Mouse (Mus musculus) limb, embryonic 10.5 days (tissue): Measurements from ENCODE around the gene Eid3. TPM values are rescaled to one million over a fixed set of nuclear protein-coding genes. Genes with fewer than 3 reads are reported as not detected.

ENCODE experiments used
- DNase-seq: peaks from one replicate; pipeline ENCODE4 v3.0.0-alpha.2; 2017; ENCODE audit warnings: low spot score
- H3K27ac ChIP-seq: fragments of 300-500 bp; sonication (generic); 2 replicates; pipeline ENCODE4 v1.5.1; 2016; ENCODE audit warnings: mild to moderate bottlenecking
- H3K27me3 ChIP-seq: fragments of 300-500 bp; sonication (generic); 2 replicates; pipeline ENCODE4 v1.6.1; 2016; ENCODE audit warnings: low read depth, mild to moderate bottlenecking; ENCODE audit not compliant: poor library complexity, severe bottlenecking
- H3K36me3 ChIP-seq: fragments of 300-500 bp; sonication (generic); 2 replicates; pipeline ENCODE4 v1.6.1; 2016; ENCODE audit warnings: mild to moderate bottlenecking, moderate library complexity
- H3K4me1 ChIP-seq: fragments of 300-500 bp; sonication (generic); 2 replicates; pipeline ENCODE4 v1.6.1; 2016
- H3K4me3 ChIP-seq: fragments of 300-500 bp; sonication (generic); 2 replicates; pipeline ENCODE4 v1.5.1; 2016; ENCODE audit warnings: mild to moderate bottlenecking, moderate library complexity
- H3K9me3 ChIP-seq: fragments of 300-500 bp; sonication (generic); replicated peaks from 2 replicates; pipeline ENCODE4 v1.6.1; 2016; ENCODE audit warnings: mild to moderate bottlenecking
- WGBS: fragments of 180-500 bp; shearing (Covaris S2); methylation state at CpG from one replicate; pipeline ENCODE4 v1.1.7; 2016; 5-methylcytosine and 5-hydroxymethylcytosine counted together
- polyA plus RNA-seq: library from polyadenylated mRNA; unstranded; fragments of >200 nt; fragmentation: Nextera tagmentation; extraction: Ambion mirVana; gene quantifications from 2 replicates; pipeline ENCODE4 v1.2.1, GENCODE M21; 2016

Eid3 gene
- polyA plus RNA-seq, 1 experiment from 2014 or later: 0.56 TPM

GRCm38 (mm10) chr10:82868418-82869086, 2.1 kb downstream of the Eid3 start:
- peaks cover 5% of the 10 kb centered on the region; the same call in 1 of the 2 replicates for H3K4me1 ChIP-seq
- H3K9me3 ChIP-seq: no peaks in the 10 kb centered on the region
- no peak overlapping the region for H3K4me3 ChIP-seq
- peaks cover 90% of the 10 kb centered on the region for H3K36me3 ChIP-seq
- 88% methylated on average over 6 of the region's 6 CpGs for WGBS
- no peak for DNase-seq
- no peaks in the 10 kb centered on the region for H3K27me3 ChIP-seq
- H3K27ac ChIP-seq: no peak overlapping the region

GRCm38 (mm10) chr10:82875446-82875845, 9.0 kb downstream of the Eid3 start:
- H3K4me1 ChIP-seq: peaks cover 5% of the 10 kb centered on the region; the same call in 1 of the 2 replicates
- 92% methylated on average over 10 of the region's 10 CpGs for WGBS
- no peaks in the 10 kb centered on the region for H3K27me3 ChIP-seq
- H3K27ac ChIP-seq: no peak overlapping the region
- no peak for DNase-seq
- no peaks in the 10 kb centered on the region for H3K9me3 ChIP-seq
- no peak overlapping the region for H3K4me3 ChIP-seq
- H3K36me3 ChIP-seq: peaks cover 91% of the 10 kb centered on the region

GRCm38 (mm10) chr10:82876076-82876796, 9.8 kb downstream of the Eid3 start:
- no peaks in the 10 kb centered on the region for H3K27me3 ChIP-seq
- H3K36me3 ChIP-seq: peaks cover 91% of the 10 kb centered on the region
- H3K9me3 ChIP-seq: no peaks in the 10 kb centered on the region
- H3K4me3 ChIP-seq: no peak overlapping the region
- 88% methylated on average over 16 of the region's 16 CpGs for WGBS
- no peak for DNase-seq
- H3K4me1 ChIP-seq: peaks cover 5% of the 10 kb centered on the region; the same call in 1 of the 2 replicates
- H3K27ac ChIP-seq: no peak overlapping the region

GRCm38 (mm10) chr10:82887354-82887753, 20.9 kb downstream of the Eid3 start:
- Histone ChIP-seq H3K27ac (no peak overlapping the region), H3K9me3 (no peaks in the 10 kb centered on the region), H3K4me3 (no peak overlapping the region), H3K36me3 (peaks cover 97% of the 10 kb centered on the region), H3K4me1 (no peaks in the 10 kb centered on the region), H3K27me3 (no peaks in the 10 kb centered on the region)
- 97% methylated on average over 6 of the region's 6 CpGs for WGBS
- no peak for DNase-seq

- no peaks in the 10 kb centered on the region for H3K27me3 ChIP-seq
- H3K4me3 ChIP-seq: no peak overlapping the region
- H3K9me3 ChIP-seq: no peaks in the 10 kb centered on the region
- no peak overlapping the region for H3K27ac ChIP-seq
- WGBS: 90% methylated on average over 8 of the region's 8 CpGs
- DNase-seq: no peak
- peaks cover 97% of the 10 kb centered on the region for H3K36me3 ChIP-seq
- H3K4me1 ChIP-seq: no peaks in the 10 kb centered on the region
Observed at GRCm38 (mm10) chr10:82888576-82888975, 22.1 kb downstream of the Eid3 start.

GRCm38 (mm10) chr10:82889447-82889973, 23.1 kb downstream of the Eid3 start:
- H3K27me3 ChIP-seq: no peaks in the 10 kb centered on the region
- peaks cover 97% of the 10 kb centered on the region for H3K36me3 ChIP-seq
- DNase-seq: no peak
- 93% methylated on average over 9 of the region's 9 CpGs for WGBS
- H3K9me3 ChIP-seq: no peaks in the 10 kb centered on the region
- no peaks in the 10 kb centered on the region for H3K4me1 ChIP-seq
- H3K4me3 ChIP-seq: no peak overlapping the region
- H3K27ac ChIP-seq: no peak overlapping the region

- 84% methylated on average over 2 of the region's 2 CpGs for WGBS
- Histone ChIP-seq H3K9me3 (no peaks in the 10 kb centered on the region), H3K27me3 (no peaks in the 10 kb centered on the region), H3K36me3 (peaks cover 97% of the 10 kb centered on the region), H3K4me3 (no peak overlapping the region), H3K27ac (no peak overlapping the region), H3K4me1 (no peaks in the 10 kb centered on the region)
- no peak for DNase-seq
Observed at GRCm38 (mm10) chr10:82890936-82891335, 24.5 kb downstream of the Eid3 start.

GRCm38 (mm10) chr10:82891427-82891826, 25.0 kb downstream of the Eid3 start:
- Histone ChIP-seq H3K4me1 (no peaks in the 10 kb centered on the region), H3K36me3 (peaks cover 97% of the 10 kb centered on the region), H3K27ac (no peak overlapping the region), H3K4me3 (no peak overlapping the region), H3K9me3 (no peaks in the 10 kb centered on the region), H3K27me3 (no peaks in the 10 kb centered on the region)
- WGBS: 92% methylated on average over 7 of the region's 7 CpGs
- DNase-seq: no peak

- no peaks in the 10 kb centered on the region for H3K4me1 ChIP-seq
- no peaks in the 10 kb centered on the region for H3K27me3 ChIP-seq
- DNase-seq: no peak
- peaks cover 97% of the 10 kb centered on the region for H3K36me3 ChIP-seq
- H3K4me3 ChIP-seq: no peak overlapping the region
- H3K27ac ChIP-seq: no peak overlapping the region
- no peaks in the 10 kb centered on the region for H3K9me3 ChIP-seq
- 94% methylated on average over 9 of the region's 9 CpGs for WGBS
Observed at GRCm38 (mm10) chr10:82892442-82893055, 26.1 kb downstream of the Eid3 start.

GRCm38 (mm10) chr10:82893872-82894650, 27.6 kb downstream of the Eid3 start:
- no peak overlapping the region for H3K4me3 ChIP-seq
- no peak for DNase-seq
- no peaks in the 10 kb centered on the region for H3K9me3 ChIP-seq
- 94% methylated on average over 18 of the region's 18 CpGs for WGBS
- no peaks in the 10 kb centered on the region for H3K27me3 ChIP-seq
- no peaks in the 10 kb centered on the region for H3K4me1 ChIP-seq
- H3K36me3 ChIP-seq: peaks cover 93% of the 10 kb centered on the region
- no peak overlapping the region for H3K27ac ChIP-seq

GRCm38 (mm10) chr10:82897936-82898335, 31.5 kb downstream of the Eid3 start:
- Histone ChIP-seq H3K27me3 (no peaks in the 10 kb centered on the region), H3K9me3 (no peaks in the 10 kb centered on the region), H3K4me3 (no peak overlapping the region), H3K27ac (no peak overlapping the region), H3K36me3 (peaks cover 56% of the 10 kb centered on the region), H3K4me1 (peaks cover 7% of the 10 kb centered on the region; the same call in 1 of the 2 replicates)
- no peak for DNase-seq
- WGBS: 96% methylated on average over 13 of the region's 13 CpGs

- Histone ChIP-seq H3K27ac (no peak overlapping the region), H3K27me3 (no peaks in the 10 kb centered on the region), H3K36me3 (peaks cover 46% of the 10 kb centered on the region), H3K4me1 (peaks cover 7% of the 10 kb centered on the region; the same call in 1 of the 2 replicates), H3K4me3 (no peak overlapping the region), H3K9me3 (no peaks in the 10 kb centered on the region)
- WGBS: 67% methylated on average over 7 of the region's 7 CpGs
- DNase-seq: no peak
Observed at GRCm38 (mm10) chr10:82898893-82899292, 32.5 kb downstream of the Eid3 start.
